Mouse (Mus musculus): ENCODE measurements around the gene Enpp6. TPM values are rescaled to one million over a fixed set of nuclear protein-coding genes. Genes with fewer than 3 reads are reported as not detected.
A peak's percentile ranks its signal among the peaks of the same experiment; 100 is the strongest.

The Enpp6 gene
- polyA plus RNA-seq (2012; rRNA removed) = 1.0 and 1.1 TPM in 2 replicates

DNA sequence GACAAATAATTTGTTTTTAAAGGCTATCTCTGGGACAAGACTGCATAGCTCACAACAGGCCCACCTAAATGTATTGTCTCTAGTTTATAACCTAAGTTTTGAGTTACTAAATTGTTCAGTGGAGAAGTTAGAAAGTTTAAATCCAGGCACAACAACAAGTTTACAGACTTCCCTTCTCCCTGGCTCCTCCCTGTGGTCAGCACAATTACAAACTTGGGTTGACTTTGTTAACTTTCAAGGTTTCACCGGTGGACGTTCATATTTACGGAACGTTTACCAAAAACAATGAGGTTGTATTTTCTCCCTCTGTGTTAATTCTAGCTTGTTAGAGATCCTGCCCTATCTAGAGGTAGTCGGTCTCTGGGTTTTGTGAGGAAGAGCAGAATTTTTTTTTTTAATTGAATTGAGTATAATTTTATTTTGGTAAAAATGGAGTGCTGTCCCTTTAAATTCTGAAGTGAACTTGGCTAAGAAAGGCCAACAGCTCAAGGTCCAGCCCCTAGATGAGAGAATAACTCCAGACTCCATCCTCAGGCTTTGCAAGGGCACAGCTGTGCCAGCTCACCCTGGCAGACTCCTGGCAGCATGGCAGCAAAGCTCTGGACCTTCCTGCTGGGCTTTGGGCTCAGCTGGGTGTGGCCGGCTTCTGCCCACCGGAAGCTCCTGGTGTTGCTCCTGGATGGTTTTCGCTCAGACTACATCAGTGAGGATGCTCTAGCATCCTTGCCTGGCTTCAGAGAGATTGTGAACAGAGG is at the start of gene Enpp6:
TSS of gene Enpp6 (plus strand) at position 502 of the 755 bp plus-strand sequence.
- Histone ChIP-seq H3K4me1 (ENCODE audit: control insufficient read depth, insufficient read depth, insufficient read length, low read length) (no peaks in the 10 kb centered on the region), H3K27me3 (ENCODE audit: control insufficient read depth, insufficient read depth, low read length) (no peaks in the 10 kb centered on the region), H3K4me3 (ENCODE audit: low read depth, low read length) (no peak within 1 kb of the TSS), H3K27ac (ENCODE audit: insufficient read depth, low read depth, low read length) (no peak within 1 kb of the TSS), H3K36me3 (ENCODE audit: control insufficient read depth, insufficient read depth, low read length) (no peaks in the 10 kb centered on the region)
- WGBS = 72% methylated on average over 8 of the region's 8 CpGs
- TF ChIP-seq CTCF (IDR thresholded peaks at IDR 0.05; ENCODE audit: extremely low read depth, insufficient read length, insufficient replicate concordance, low read depth, low read length) (no peak), POLR2A (IDR thresholded peaks at IDR 0.05; ENCODE audit: low read depth, low read length) (no peak)

DNA sequence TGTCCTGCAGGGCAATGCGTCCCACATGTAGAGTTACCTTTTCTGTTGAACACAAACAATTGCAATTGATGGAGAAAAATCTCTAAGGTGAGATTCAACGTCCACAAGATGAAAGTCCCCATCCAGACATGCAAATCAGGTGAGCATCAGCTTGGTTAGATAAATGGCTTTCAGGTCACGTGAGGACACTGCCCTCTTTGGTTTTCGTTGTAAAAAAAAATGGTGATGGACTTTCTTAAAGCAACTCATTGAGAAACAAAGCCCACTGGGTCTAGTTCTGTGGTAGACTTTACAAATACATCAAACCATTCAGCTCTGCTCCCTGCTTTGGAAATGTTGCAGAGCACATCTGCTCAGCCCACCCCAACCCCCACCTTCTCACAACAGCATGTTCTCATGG is 48.5 kb upstream of the Enpp6 start:
- Histone ChIP-seq H3K27ac (ENCODE audit: insufficient read depth, low read depth, low read length) (no peak overlapping the region), H3K36me3 (ENCODE audit: control insufficient read depth, insufficient read depth, low read length) (no peaks in the 10 kb centered on the region), H3K4me1 (ENCODE audit: control insufficient read depth, insufficient read depth, insufficient read length, low read length) (peaks cover 5% of the 10 kb centered on the region; the same call in 1 of the 2 replicates), H3K27me3 (ENCODE audit: control insufficient read depth, insufficient read depth, low read length) (no peaks in the 10 kb centered on the region), H3K4me3 (ENCODE audit: low read depth, low read length) (no peak overlapping the region)
- WGBS = 79% methylated on average over 4 of the region's 4 CpGs
- TF ChIP-seq POLR2A (IDR thresholded peaks at IDR 0.05; ENCODE audit: low read depth, low read length) = no peak
- TF ChIP-seq CTCF (IDR thresholded peaks at IDR 0.05; ENCODE audit: extremely low read depth, insufficient read length, insufficient replicate concordance, low read depth, low read length) = no peak

DNA sequence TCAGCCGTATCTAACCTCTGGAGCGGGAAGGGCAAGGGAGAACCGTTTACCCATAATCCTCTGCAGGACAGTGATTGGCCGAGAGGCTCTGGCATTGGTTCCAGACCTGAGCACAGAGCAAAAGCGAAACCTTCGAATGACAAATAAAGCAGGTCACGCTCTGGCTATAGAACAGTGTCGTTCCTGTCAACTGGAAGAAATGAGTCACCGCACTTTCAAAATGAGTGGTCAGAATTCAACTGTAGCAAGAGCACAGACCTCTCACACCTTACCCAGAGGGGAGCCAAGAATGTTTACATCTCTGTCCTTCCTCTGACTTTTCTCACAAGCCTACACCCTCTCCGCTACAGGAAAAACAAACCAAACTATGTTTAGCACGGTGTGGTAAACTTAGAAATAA is 45.4 kb upstream of the Enpp6 start:
- H3K4me1 ChIP-seq (ENCODE audit: control insufficient read depth, insufficient read depth, insufficient read length, low read length) = peaks cover 4% of the 10 kb centered on the region; the same call in 1 of the 2 replicates
- H3K27me3 ChIP-seq (ENCODE audit: control insufficient read depth, insufficient read depth, low read length) = no peaks in the 10 kb centered on the region
- H3K4me3 ChIP-seq (ENCODE audit: low read depth, low read length) = no peak overlapping the region
- H3K27ac ChIP-seq (ENCODE audit: insufficient read depth, low read depth, low read length) = peak overlapping the region; percentile 85
- no peaks in the 10 kb centered on the region for H3K36me3 ChIP-seq (ENCODE audit: control insufficient read depth, insufficient read depth, low read length)
- WGBS = 55% methylated on average over 11 of the region's 11 CpGs
- TF ChIP-seq POLR2A (IDR thresholded peaks at IDR 0.05; ENCODE audit: low read depth, low read length) (no peak), CTCF (IDR thresholded peaks at IDR 0.05; ENCODE audit: extremely low read depth, insufficient read length, insufficient replicate concordance, low read depth, low read length) (no peak)

- no peak for TF ChIP-seq POLR2A (IDR thresholded peaks at IDR 0.05; ENCODE audit: low read depth, low read length)
- TF ChIP-seq CTCF (IDR thresholded peaks at IDR 0.05; ENCODE audit: extremely low read depth, insufficient read length, insufficient replicate concordance, low read depth, low read length) = no peak
- H3K4me3 ChIP-seq (ENCODE audit: low read depth, low read length) = no peak overlapping the region
Measured at GRCm38 (mm10) chr8:46941731-46942650, 44.7 kb upstream of the Enpp6 start.

GRCm38 (mm10) chr8:46942651-46943024 is 44.0 kb upstream of the Enpp6 start:
- WGBS = 89% methylated on average over 11 of the region's 11 CpGs
- H3K27ac ChIP-seq (ENCODE audit: insufficient read depth, low read depth, low read length) = peak overlapping the region; percentile 85

More at GRCm38 (mm10) chr8:46941731-46942650, 44.7 kb upstream of the Enpp6 start:
- peaks cover 4% of the 10 kb centered on the region; the same call in 1 of the 2 replicates for H3K4me1 ChIP-seq (ENCODE audit: control insufficient read depth, insufficient read depth, insufficient read length, low read length)
- H3K27ac ChIP-seq (ENCODE audit: insufficient read depth, low read depth, low read length) = peak overlapping the region; percentile 85
- whole genome bisulfite sequencing = 65% methylated on average over 15 of the region's 15 CpGs
- no peaks in the 10 kb centered on the region for H3K27me3 ChIP-seq (ENCODE audit: control insufficient read depth, insufficient read depth, low read length)
- H3K36me3 ChIP-seq (ENCODE audit: control insufficient read depth, insufficient read depth, low read length) = no peaks in the 10 kb centered on the region

GRCm38 (mm10) chr8:46943337-46943736 is 43.4 kb upstream of the Enpp6 start:
- H3K27me3 ChIP-seq (ENCODE audit: control insufficient read depth, insufficient read depth, low read length) = no peaks in the 10 kb centered on the region
- H3K4me1 ChIP-seq (ENCODE audit: control insufficient read depth, insufficient read depth, insufficient read length, low read length) = peaks cover 4% of the 10 kb centered on the region; the same call in 1 of the 2 replicates
- TF ChIP-seq POLR2A (IDR thresholded peaks at IDR 0.05; ENCODE audit: low read depth, low read length) (no peak), CTCF (IDR thresholded peaks at IDR 0.05; ENCODE audit: extremely low read depth, insufficient read length, insufficient replicate concordance, low read depth, low read length) (no peak)
- H3K27ac ChIP-seq (ENCODE audit: insufficient read depth, low read depth, low read length) = peak overlapping the region; percentile 55
- 78% methylated on average over 4 of the region's 4 CpGs for WGBS
- no peaks in the 10 kb centered on the region for H3K36me3 ChIP-seq (ENCODE audit: control insufficient read depth, insufficient read depth, low read length)
- no peak overlapping the region for H3K4me3 ChIP-seq (ENCODE audit: low read depth, low read length)

More at GRCm38 (mm10) chr8:46942651-46943024, 44.0 kb upstream of the Enpp6 start:
- Histone ChIP-seq H3K36me3 (ENCODE audit: control insufficient read depth, insufficient read depth, low read length) (no peaks in the 10 kb centered on the region), H3K4me1 (ENCODE audit: control insufficient read depth, insufficient read depth, insufficient read length, low read length) (peaks cover 4% of the 10 kb centered on the region; the same call in 1 of the 2 replicates), H3K27me3 (ENCODE audit: control insufficient read depth, insufficient read depth, low read length) (no peaks in the 10 kb centered on the region), H3K4me3 (ENCODE audit: low read depth, low read length) (no peak overlapping the region)
- no peak for TF ChIP-seq CTCF (IDR thresholded peaks at IDR 0.05; ENCODE audit: extremely low read depth, insufficient read length, insufficient replicate concordance, low read depth, low read length)
- TF ChIP-seq POLR2A (IDR thresholded peaks at IDR 0.05; ENCODE audit: low read depth, low read length) = no peak
